Mouse (Mus musculus) lung, postnatal 0 days (tissue): ENCODE data around the gene Rras.

ENCODE experiments used
- CTCF ChIP-seq: IDR thresholded peaks from 2 replicates; pipeline ENCODE4 v1.5.1; 2016; ENCODE audit warnings: antibody characterized with exemption, mild to moderate bottlenecking
- EP300 ChIP-seq: IDR thresholded peaks from 2 replicates; pipeline ENCODE4 v1.6.1; 2016; ENCODE audit warnings: antibody characterized with exemption, mild to moderate bottlenecking, control low read depth

GRCm38 (mm10) chr7:45036702-45037101, 18.9 kb downstream of the Rras start:
- TF ChIP-seq CTCF (no peak), EP300 (no peak)
